Mouse (Mus musculus) small intestine, adult 2 months (tissue): ENCODE measurements around the gene Ndufaf3.

Source experiments
- CTCF ChIP-seq: fragments of 200-500 bp; IDR thresholded peaks from 2 replicates; pipeline ENCODE4 v1.5.1; 2012; ENCODE audit warnings: low read depth, mild to moderate bottlenecking, control low read depth, inconsistent platforms, low read length, moderate library complexity, mixed read lengths; ENCODE audit not compliant: insufficient replicate concordance, insufficient read length; ENCODE audit errors: extremely low read depth
- POLR2A ChIP-seq: fragments of 200-500 bp; IDR thresholded peaks from 2 replicates; pipeline ENCODE4 v1.6.1; 2012; ENCODE audit warnings: low read depth, mild to moderate bottlenecking, control low read depth, inconsistent platforms, low read length, moderate library complexity

GRCm38 (mm10) chr9:108517253-108517930, 49.8 kb downstream of the Ndufaf3 start:
- TF ChIP-seq POLR2A, result no peak
- no peak for TF ChIP-seq CTCF
